Mouse (Mus musculus) B cell, adult 2 months (primary cell): ENCODE data around the gene Mcemp1.

Experiments used
- DNase-seq, 2 experiments: peaks; one replicate each; pipeline ENCODE4 v3.0.0; 2022

Gene Mcemp1

GRCm38 (mm10) chr8:3674671-3675070 is 9.1 kb downstream of the Mcemp1 start:
- DNase-seq = no peak

- DNase-seq = peak; percentile 98
Observed at GRCm38 (mm10) chr8:3676131-3676992, 10.8 kb downstream of the Mcemp1 start, which contains the start of gene Trappc5. TSS of gene Trappc5 (plus strand) at chr8:3676299.

GRCm38 (mm10) chr8:3676993-3677579 is 11.5 kb downstream of the Mcemp1 start:
- DNase-seq = no peak

- no peak for DNase-seq
Observed at GRCm38 (mm10) chr8:3678831-3679230, 13.3 kb downstream of the Mcemp1 start.

- no peak for DNase-seq
Observed at GRCm38 (mm10) chr8:3679236-3679635, 13.7 kb downstream of the Mcemp1 start.

- DNase-seq = no peak
Observed at GRCm38 (mm10) chr8:3679656-3680055, 14.1 kb downstream of the Mcemp1 start.

- DNase-seq = no peak
Observed at GRCm38 (mm10) chr8:3682435-3682834, 16.9 kb downstream of the Mcemp1 start.

- no peak for DNase-seq
Observed at GRCm38 (mm10) chr8:3683408-3684176, 18.0 kb downstream of the Mcemp1 start.

GRCm38 (mm10) chr8:3684530-3684929 is 19.0 kb downstream of the Mcemp1 start:
- DNase-seq = no peak

- DNase-seq = no peak
Observed at GRCm38 (mm10) chr8:3685422-3685821, 19.9 kb downstream of the Mcemp1 start.

GRCm38 (mm10) chr8:3687537-3687936 is 22.0 kb downstream of the Mcemp1 start:
- DNase-seq = no peak

- no peak for DNase-seq
Observed at GRCm38 (mm10) chr8:3690774-3691173, 25.2 kb downstream of the Mcemp1 start.

- peak; percentile 60 to 73 for DNase-seq
Observed at GRCm38 (mm10) chr8:3694121-3694520, 28.6 kb downstream of the Mcemp1 start, which contains the start of gene Fcer2a. TSS of gene Fcer2a (minus strand) at chr8:3694175.

- DNase-seq = peak; percentile 55 to 63
Observed at GRCm38 (mm10) chr8:3701491-3701890, 35.9 kb downstream of the Mcemp1 start.

GRCm38 (mm10) chr8:3705711-3706110 is 40.2 kb downstream of the Mcemp1 start:
- DNase-seq = no peak

GRCm38 (mm10) chr8:3707611-3708010 is 42.1 kb downstream of the Mcemp1 start:
- no peak for DNase-seq

GRCm38 (mm10) chr8:3710312-3710711 is 44.8 kb downstream of the Mcemp1 start:
- peak in 1 of 2 experiments; percentile 27 for DNase-seq

GRCm38 (mm10) chr8:3711646-3712045 is 46.1 kb downstream of the Mcemp1 start:
- DNase-seq = peak; percentile 50 to 55

- no peak for DNase-seq
Observed at GRCm38 (mm10) chr8:3717321-3717954, 51.9 kb downstream of the Mcemp1 start.

- DNase-seq = peak; percentile 92 to 93
Observed at GRCm38 (mm10) chr8:3718559-3718958, 53.0 kb downstream of the Mcemp1 start.
